In genomic region chr15:11008756-11009155, GRCm38 (mm10) we compare ENCODE assay signal across 9 mouse cellular contexts.
DNase-seq lines count a peak whose midpoint lies in the region.
"Had no signal": no experiment of that assay in that cellular context is flagged by ENCODE, and none has a peak within 500 bp of the region (broad histone marks: within the 10 kb centered on the region; RNA-seq: fewer than 3 reads in every experiment).

No protein-coding gene starts in this region.

- DNase-seq in cerebellum, postnatal 14 days = peak; percentile 6 to 23
- no peak for DNase-seq in cerebellum, postnatal 36 days
- DNase-seq in kidney, adult 9 months = peak; percentile 50
- no peak for DNase-seq in kidney, adult 18-20 months
- DNase-seq in A20 (ENCODE audit: low read depth, low spot score) = peak; percentile 16
- DNase-seq in embryo, embryonic 11.5 days (ENCODE audit: low read depth, low spot score) = peak; percentile 13
- DNase-seq in thymus, adult 18-20 months = no peak
- no peak for DNase-seq in left cerebral cortex, adult 11 months (ENCODE audit: low spot score)
- DNase-seq: adrenal gland, postnatal 14 days had no signal

Comparison
In these comparisons a context has a peak if more than half of its experiments do, and no peak if none do; other contexts are left out.
1. DNase-seq: peak in cerebellum, postnatal 14 days (2 of 2), kidney, adult 9 months (single experiment), A20 (single experiment) and embryo, embryonic 11.5 days (single experiment); none in cerebellum, postnatal 36 days (0 of 2), kidney, adult 18-20 months (single experiment), thymus, adult 18-20 months (0 of 2) and left cerebral cortex, adult 11 months (single experiment).